Mouse (Mus musculus) limb, embryonic 13.5 days (tissue): Measurements from ENCODE around the gene Pllp. TPM values are rescaled to one million over a fixed set of nuclear protein-coding genes. Genes with fewer than 3 reads are reported as not detected.

Experiments
- ATAC-seq: fragments of 200-750 bp; cut with Nextera tagmentation; 2 replicates; pipeline ENCODE4 v1.8.0; 2017; ENCODE audit warnings: low read depth, moderate number of reproducible peaks, moderate TSS enrichment; ENCODE audit not compliant: low FRiP score
- H3K27ac ChIP-seq: fragments of 300-500 bp; sonication (generic); 2 replicates; pipeline ENCODE4 v1.5.1; 2015; ENCODE audit warnings: inconsistent platforms, mild to moderate bottlenecking, moderate library complexity
- H3K27me3 ChIP-seq: fragments of 300-500 bp; sonication (generic); 2 replicates; pipeline ENCODE4 v1.6.1; 2015; ENCODE audit warnings: mild to moderate bottlenecking, inconsistent platforms
- H3K36me3 ChIP-seq: fragments of 300-500 bp; sonication (generic); 2 replicates; pipeline ENCODE4 v1.6.1; 2015; ENCODE audit warnings: inconsistent platforms, mild to moderate bottlenecking, moderate library complexity
- H3K4me1 ChIP-seq: fragments of 300-500 bp; sonication (generic); 2 replicates; pipeline ENCODE4 v1.6.1; 2015; ENCODE audit warnings: inconsistent platforms
- H3K4me2 ChIP-seq: fragments of 300-500 bp; sonication (generic); replicated peaks from 2 replicates; pipeline ENCODE4 v1.6.1; 2015; ENCODE audit warnings: inconsistent platforms, mild to moderate bottlenecking, moderate library complexity
- H3K4me3 ChIP-seq: fragments of 300-500 bp; sonication (generic); 2 replicates; pipeline ENCODE4 v1.5.1; 2015; ENCODE audit warnings: moderate library complexity, mild to moderate bottlenecking, inconsistent platforms
- H3K9ac ChIP-seq: fragments of 300-500 bp; sonication (generic); 2 replicates; pipeline ENCODE4 v1.6.1; 2015; ENCODE audit warnings: mild to moderate bottlenecking, inconsistent platforms
- H3K9me3 ChIP-seq: fragments of 300-500 bp; sonication (generic); 2 replicates; pipeline ENCODE4 v1.6.1; 2016; ENCODE audit warnings: inconsistent platforms
- WGBS: fragments of 180-500 bp; shearing (Covaris S2); methylation state at CpG from one replicate; pipeline ENCODE4 v1.1.7; 2015; 5-methylcytosine and 5-hydroxymethylcytosine counted together
- polyA plus RNA-seq: library from polyadenylated mRNA; unstranded; fragments of >200 nt; fragmentation: Nextera tagmentation; extraction: Ambion mirVana; gene quantifications from 2 replicates; pipeline ENCODE4 v1.2.1, GENCODE M21; 2015

Pllp gene
- polyA plus RNA-seq: 0.50 and 0.83 TPM in 2 replicates

DNA sequence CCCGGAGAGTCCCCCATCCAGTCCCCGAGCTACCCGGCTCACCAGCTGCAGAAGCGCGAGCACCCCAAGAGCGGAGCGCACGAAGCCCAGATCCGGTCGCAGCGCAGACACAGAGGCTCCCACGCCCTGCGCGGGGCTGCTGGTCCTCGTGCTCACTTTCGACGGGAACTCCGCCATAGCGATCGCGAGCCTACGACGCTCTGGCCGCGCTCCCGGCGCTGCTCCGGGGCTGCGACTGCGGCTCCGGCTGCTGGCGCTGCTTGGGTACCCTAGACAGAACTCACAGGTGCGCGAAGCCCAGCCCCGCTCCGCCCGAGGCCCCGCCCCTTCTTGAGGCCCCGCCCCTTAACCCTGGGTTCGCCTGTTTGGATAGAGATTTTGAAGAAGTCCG, at the start of gene Pllp:
Gene Pllp, minus strand, starts transcription at position 285 of the 391 bp plus-strand sequence.
- peak; percentile 82 for ATAC-seq
- under 1% methylated on average over 41 of the region's 41 CpGs for WGBS
- H3K27ac ChIP-seq: no peak within 1 kb of the TSS
- H3K4me2 ChIP-seq: peak within 1 kb of the TSS; percentile 79
- no peaks in the 10 kb centered on the region for H3K9me3 ChIP-seq
- H3K27me3 ChIP-seq: peaks cover 72% of the 10 kb centered on the region
- no peaks in the 10 kb centered on the region for H3K36me3 ChIP-seq
- peak within 1 kb of the TSS; percentile 57 for H3K9ac ChIP-seq
- peak within 1 kb of the TSS; percentile 48 for H3K4me3 ChIP-seq
- peaks cover 12% of the 10 kb centered on the region for H3K4me1 ChIP-seq

DNA sequence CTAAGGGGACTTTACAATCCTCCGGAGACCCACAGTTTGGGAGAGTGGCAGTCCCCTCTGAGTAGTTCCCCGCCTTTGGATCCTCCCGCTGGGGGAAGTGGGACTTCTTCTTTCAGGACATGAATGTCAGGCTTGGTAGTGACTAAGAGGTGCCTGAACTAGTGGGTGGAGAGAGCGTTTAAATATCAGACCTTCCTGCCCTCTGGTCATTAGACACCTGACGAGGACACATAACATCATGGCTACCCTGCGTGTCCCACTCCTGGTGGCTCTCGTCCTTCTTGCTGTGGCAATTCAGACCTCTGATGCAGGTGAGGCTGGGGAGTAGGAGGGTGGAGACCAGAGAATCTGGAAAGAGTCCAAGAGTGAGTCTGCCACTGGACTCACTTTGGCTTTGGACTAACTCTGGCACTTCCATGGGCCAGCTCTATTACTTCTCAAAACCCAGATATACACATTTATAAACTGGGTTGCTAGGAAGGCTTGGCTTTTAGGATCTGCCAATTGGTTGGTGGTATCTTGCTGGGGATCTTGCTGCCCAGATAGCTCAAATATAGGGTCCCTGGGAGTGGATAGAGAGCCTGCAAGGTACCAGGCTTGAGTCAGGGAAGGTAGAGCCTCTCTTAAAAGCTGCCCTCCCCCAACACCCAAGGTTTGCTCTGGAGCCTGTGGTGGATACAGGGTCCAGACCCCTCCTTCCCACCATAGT, 49.6 kb upstream of the Pllp start, which contains the start of gene Ccl22:
Gene Ccl22, plus strand, starts transcription at position 115 of the 709 bp plus-strand sequence.
- WGBS: 87% methylated on average over 7 of the region's 7 CpGs
- no peak within 1 kb of the TSS for H3K9ac ChIP-seq
- no peak within 1 kb of the TSS for H3K27ac ChIP-seq
- no peaks in the 10 kb centered on the region for H3K4me1 ChIP-seq
- H3K4me2 ChIP-seq: no peak within 1 kb of the TSS
- no peaks in the 10 kb centered on the region for H3K36me3 ChIP-seq
- no peak for ATAC-seq
- no peak within 1 kb of the TSS for H3K4me3 ChIP-seq
- H3K27me3 ChIP-seq: no peaks in the 10 kb centered on the region
- no peaks in the 10 kb centered on the region for H3K9me3 ChIP-seq

DNA sequence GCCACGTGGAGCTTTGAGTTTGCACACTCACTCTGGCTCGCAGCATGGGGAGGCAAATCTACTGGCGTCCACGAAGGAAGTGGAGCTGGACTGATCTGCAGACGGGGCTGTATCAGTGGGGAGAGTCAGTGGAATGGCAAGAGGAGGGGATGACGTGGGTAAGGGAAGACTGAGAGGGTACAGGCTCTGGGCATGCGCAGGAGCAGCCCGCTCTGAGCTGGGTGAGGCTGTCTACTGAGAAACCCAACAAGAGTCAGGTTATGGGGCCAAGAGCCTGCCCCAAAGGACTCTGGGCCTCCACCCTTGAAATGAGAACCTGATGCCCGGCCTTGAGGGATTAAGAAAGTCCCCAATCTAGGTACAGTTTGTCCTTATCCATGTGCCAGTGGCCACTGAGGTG, 48.9 kb upstream of the Pllp start:
- no peak for ATAC-seq
- 77% methylated on average over 9 of the region's 9 CpGs for whole genome bisulfite sequencing

DNA sequence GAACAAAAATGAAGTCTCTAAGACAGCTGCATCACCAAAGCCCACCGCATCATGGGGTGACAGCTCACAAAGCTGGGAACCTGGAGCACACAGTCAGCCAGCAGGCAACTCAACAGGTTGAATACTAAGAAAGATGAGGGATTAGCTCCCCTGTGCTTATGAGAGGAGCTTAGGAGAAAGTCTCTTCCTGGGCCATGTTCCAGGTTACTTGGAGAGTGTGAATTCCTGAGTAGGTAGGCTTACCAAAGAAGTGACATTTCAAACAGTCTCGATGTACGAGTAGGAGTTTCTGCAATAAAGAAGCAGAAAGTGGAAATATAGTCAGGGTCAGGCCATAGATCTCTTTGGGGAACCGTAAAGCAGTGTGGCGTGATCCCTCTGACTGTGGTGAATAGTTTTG, 48.4 kb upstream of the Pllp start:
- H3K4me2 ChIP-seq: no peak overlapping the region
- no peaks in the 10 kb centered on the region for H3K27me3 ChIP-seq
- no peak overlapping the region for H3K27ac ChIP-seq
- WGBS: 70% methylated on average over 5 of the region's 5 CpGs
- no peaks in the 10 kb centered on the region for H3K9me3 ChIP-seq
- no peak overlapping the region for H3K4me3 ChIP-seq
- no peak for ATAC-seq
- H3K36me3 ChIP-seq: no peaks in the 10 kb centered on the region
- H3K4me1 ChIP-seq: no peaks in the 10 kb centered on the region
- no peak overlapping the region for H3K9ac ChIP-seq

More for the DNA sequence above, 48.9 kb upstream of the Pllp start:
- H3K9me3 ChIP-seq: no peaks in the 10 kb centered on the region
- H3K4me3 ChIP-seq: no peak overlapping the region
- no peak overlapping the region for H3K27ac ChIP-seq
- no peaks in the 10 kb centered on the region for H3K4me1 ChIP-seq
- H3K4me2 ChIP-seq: no peak overlapping the region
- no peaks in the 10 kb centered on the region for H3K27me3 ChIP-seq
- no peak overlapping the region for H3K9ac ChIP-seq
- no peaks in the 10 kb centered on the region for H3K36me3 ChIP-seq

DNA sequence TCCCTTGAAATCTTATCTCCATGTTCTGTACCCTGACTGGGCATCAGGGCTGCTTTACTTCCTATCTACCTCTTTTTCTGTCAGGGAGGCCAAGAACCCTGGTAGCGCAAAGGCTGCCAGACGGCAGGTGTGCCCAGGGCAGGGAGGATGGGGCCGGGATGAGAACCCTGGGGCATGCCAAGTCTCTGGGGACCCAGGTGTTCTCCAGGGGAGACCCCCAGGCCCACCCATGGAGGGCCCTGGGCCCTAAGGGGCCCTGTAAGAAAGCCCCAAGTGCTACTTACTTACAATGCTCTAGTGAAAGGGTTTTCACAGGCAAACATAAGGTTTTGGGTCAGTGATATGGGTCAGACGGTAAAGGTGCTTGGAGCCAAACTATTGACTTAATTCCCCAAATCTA, 45.6 kb upstream of the Pllp start:
- Histone ChIP-seq H3K4me1 (no peaks in the 10 kb centered on the region), H3K27ac (no peak overlapping the region), H3K9me3 (no peaks in the 10 kb centered on the region), H3K36me3 (no peaks in the 10 kb centered on the region), H3K9ac (no peak overlapping the region), H3K27me3 (no peaks in the 10 kb centered on the region), H3K4me2 (no peak overlapping the region), H3K4me3 (no peak overlapping the region)
- no peak for ATAC-seq
- WGBS: 90% methylated on average over 4 of the region's 4 CpGs

DNA sequence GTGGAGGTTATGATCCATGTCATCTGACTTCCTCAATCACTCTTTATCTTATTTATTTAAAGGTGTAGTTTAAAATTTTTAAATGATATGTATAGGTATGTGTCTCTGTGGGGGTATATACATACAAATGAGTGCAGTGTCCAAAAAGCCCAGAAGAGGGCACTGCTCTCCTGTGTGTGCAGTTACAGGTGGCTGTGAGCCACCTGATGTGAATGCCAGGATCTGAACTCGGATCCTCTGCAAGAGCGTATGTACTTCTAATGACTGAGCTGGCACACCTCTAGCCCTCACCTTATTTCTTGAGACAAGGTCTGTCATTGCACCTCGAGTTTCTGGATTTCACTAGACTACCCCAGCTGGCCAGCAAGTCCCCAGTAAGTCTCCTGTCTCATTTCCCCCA, 44.5 kb upstream of the Pllp start:
- WGBS: 83% methylated on average over 3 of the region's 3 CpGs
- Histone ChIP-seq H3K4me1 (no peaks in the 10 kb centered on the region), H3K9ac (no peak overlapping the region), H3K4me2 (no peak overlapping the region), H3K9me3 (no peaks in the 10 kb centered on the region), H3K27me3 (no peaks in the 10 kb centered on the region), H3K27ac (no peak overlapping the region), H3K4me3 (no peak overlapping the region), H3K36me3 (no peaks in the 10 kb centered on the region)
- ATAC-seq: no peak

DNA sequence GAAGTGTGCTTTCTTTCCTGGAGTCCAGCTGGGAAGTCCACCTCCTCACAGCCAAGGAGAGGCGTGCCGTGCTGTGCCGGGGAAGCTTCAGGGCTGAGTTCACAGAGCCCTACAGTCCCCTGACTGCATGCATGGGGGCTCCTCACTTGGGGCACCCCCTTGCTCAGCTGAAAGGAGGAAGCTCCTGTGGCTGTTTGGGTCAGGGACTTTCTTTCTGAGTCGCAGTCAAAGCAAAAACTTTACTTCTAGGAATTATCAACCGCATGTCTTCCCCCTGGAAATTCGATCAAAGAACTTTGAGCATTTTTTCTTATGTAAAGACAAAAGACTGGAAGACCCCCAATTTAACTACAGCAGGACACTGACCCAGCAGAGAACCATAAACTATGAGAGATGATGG, 43.8 kb upstream of the Pllp start:
- ATAC-seq: no peak
- Histone ChIP-seq H3K9ac (no peak overlapping the region), H3K27me3 (no peaks in the 10 kb centered on the region), H3K9me3 (no peaks in the 10 kb centered on the region), H3K36me3 (no peaks in the 10 kb centered on the region), H3K4me1 (no peaks in the 10 kb centered on the region), H3K27ac (no peak overlapping the region), H3K4me3 (no peak overlapping the region), H3K4me2 (no peak overlapping the region)
- WGBS: 90% methylated on average over 6 of the region's 6 CpGs

DNA sequence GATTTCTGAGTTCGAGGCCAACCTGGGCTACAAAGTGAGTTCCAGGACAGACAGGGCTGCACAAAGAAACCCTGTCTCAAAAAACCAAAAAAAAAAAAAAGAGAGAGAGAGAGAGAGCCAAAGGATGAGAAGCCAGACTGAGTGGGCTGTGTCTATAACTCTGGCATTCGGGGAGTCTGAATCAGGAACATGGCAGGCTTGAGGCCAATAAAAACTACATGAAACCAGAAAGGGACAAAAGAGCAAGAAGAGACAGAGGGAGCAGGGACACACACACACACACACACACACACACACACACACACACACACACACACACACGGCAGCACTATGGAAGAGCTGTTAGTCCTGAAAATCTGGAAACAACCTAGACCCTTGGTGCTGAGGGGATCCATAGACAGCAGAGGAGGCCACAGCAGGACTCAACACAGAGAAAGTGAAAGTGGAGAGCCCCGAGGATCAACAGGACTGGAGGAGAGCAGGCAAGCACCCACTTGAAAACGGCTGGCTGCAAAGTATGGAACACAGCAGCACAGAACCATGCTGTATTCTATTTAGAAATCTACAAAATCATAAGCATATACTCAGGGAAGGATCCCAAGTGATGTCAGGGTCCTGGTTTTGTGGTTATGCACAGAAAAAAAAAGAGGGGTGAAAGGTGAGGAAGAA, 39.5 kb upstream of the Pllp start:
- no peak overlapping the region for H3K27ac ChIP-seq
- H3K4me1 ChIP-seq: no peaks in the 10 kb centered on the region
- H3K36me3 ChIP-seq: no peaks in the 10 kb centered on the region
- H3K9me3 ChIP-seq: no peaks in the 10 kb centered on the region
- H3K9ac ChIP-seq: no peak overlapping the region
- ATAC-seq: no peak
- H3K27me3 ChIP-seq: no peaks in the 10 kb centered on the region
- H3K4me2 ChIP-seq: no peak overlapping the region
- no peak overlapping the region for H3K4me3 ChIP-seq
- 60% methylated on average over 5 of the region's 5 CpGs for WGBS

DNA sequence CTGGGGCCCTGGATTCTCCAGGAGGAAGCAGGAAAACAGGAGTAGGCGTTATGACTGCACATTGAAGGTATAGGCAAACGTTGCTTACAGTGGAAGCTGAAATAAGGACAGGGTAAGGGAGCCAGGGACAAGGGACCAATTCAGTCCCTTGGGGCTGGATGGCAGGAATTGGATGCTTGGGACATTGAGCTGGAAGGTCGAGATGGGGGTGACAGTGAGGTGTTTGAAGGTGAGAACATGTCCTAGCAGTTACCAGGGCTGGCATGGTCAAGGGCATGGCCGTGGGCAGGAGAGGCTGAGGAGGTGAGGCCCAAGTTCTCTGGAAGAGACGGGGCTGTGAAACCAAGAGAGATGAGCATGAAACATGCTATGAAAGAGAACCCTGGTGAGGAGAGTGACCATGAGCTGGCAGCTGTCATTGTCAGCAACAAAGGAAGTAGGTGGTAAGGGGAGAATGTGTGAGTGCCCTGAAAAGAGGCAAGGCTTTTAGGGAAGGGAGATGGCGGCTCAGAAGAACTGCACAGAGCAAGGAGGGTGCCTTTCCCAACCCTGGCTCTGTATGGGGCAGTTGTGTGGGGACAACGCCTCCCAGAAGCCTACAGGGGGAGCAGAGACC, 38.8 kb upstream of the Pllp start:
- H3K4me3 ChIP-seq: no peak overlapping the region

DNA sequence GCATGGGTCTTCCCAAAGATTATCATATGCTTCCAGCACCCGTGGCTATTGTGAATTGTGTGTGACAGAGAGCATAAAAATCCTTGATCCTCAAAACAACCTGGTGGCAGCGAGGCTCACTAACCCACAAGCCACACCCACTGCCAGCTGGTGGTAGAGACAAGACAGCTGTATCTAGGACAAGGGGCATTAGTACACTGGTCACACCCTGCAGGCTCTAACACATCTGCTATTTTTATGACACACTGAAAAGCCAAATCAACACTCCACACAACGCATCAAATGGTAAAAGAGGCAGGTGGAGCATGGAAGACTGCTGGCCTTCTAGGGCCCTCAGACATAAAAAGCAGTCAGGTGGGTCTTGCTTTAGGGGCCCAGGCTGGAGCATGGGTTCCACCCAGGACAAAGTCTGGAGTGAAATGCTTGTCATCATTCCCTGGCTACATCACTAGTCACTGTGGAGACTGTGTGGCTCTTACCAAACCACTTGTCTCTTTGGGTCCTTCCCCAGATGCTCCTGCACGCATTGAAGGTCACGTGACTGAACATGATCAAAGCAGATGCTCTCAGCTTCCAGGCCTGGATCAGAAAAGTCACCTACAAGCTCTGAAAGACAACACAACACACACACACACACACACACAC, 37.9 kb upstream of the Pllp start:
- Histone ChIP-seq H3K9me3 (no peaks in the 10 kb centered on the region), H3K4me3 (no peak overlapping the region), H3K4me2 (no peak overlapping the region), H3K36me3 (no peaks in the 10 kb centered on the region), H3K27ac (no peak overlapping the region), H3K4me1 (no peaks in the 10 kb centered on the region), H3K9ac (no peak overlapping the region), H3K27me3 (no peaks in the 10 kb centered on the region)
- no peak for ATAC-seq
- WGBS: 56% methylated on average over 5 of the region's 5 CpGs

More for the DNA sequence above, 38.8 kb upstream of the Pllp start:
- no peaks in the 10 kb centered on the region for H3K4me1 ChIP-seq
- ATAC-seq: no peak
- H3K9me3 ChIP-seq: no peaks in the 10 kb centered on the region
- H3K36me3 ChIP-seq: no peaks in the 10 kb centered on the region
- no peak overlapping the region for H3K27ac ChIP-seq
- H3K27me3 ChIP-seq: no peaks in the 10 kb centered on the region
- no peak overlapping the region for H3K9ac ChIP-seq
- H3K4me2 ChIP-seq: no peak overlapping the region
- whole genome bisulfite sequencing: 79% methylated on average over 7 of the region's 7 CpGs

DNA sequence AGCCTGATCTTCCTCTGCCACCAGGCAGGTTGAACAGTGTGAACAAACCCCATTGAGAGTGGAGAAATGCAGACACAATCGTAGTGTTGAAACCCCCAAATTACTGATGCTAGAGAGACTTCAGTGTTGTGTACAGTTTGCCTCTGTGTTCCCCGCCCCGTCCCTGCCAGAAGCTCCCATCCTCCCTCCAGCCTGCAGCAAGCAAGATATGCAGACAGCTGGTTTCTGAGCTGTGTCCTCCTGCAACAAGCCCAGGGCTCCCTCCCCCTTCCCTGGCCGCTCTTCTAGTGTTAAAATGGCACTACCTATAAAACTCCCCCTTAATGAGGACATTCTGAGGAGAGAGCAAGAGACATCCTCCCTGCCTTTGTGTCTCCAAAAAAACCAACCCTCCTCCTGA, 33.2 kb upstream of the Pllp start:
- Histone ChIP-seq H3K4me3 (no peak overlapping the region), H3K9me3 (no peaks in the 10 kb centered on the region), H3K4me2 (no peak overlapping the region), H3K9ac (no peak overlapping the region), H3K27ac (no peak overlapping the region), H3K4me1 (no peaks in the 10 kb centered on the region), H3K27me3 (no peaks in the 10 kb centered on the region), H3K36me3 (no peaks in the 10 kb centered on the region)
- 39% methylated on average over 4 of the region's 4 CpGs for WGBS
- no peak for ATAC-seq

DNA sequence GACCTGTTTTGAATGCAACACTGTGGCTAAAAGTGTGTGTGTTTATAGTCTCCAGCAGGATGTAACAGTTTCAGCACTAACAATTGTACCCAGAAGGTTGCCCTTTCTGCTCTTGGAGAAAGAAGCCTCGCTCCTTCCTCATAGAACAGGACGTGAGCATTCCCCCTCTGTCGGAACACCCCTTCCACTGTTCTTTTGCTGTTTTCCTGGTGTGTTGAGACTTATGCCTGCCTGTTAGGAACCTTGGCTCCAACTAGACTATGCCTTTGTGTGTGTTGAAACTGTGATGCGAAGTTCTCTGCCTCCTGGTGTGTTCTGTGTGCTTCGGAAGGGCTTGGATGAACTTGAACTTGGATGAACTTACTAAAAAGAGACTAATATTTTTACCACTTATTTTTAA, 29.9 kb upstream of the Pllp start:
- WGBS: 86% methylated on average over 5 of the region's 5 CpGs
- no peak overlapping the region for H3K9ac ChIP-seq
- no peaks in the 10 kb centered on the region for H3K36me3 ChIP-seq
- no peak overlapping the region for H3K4me2 ChIP-seq
- H3K4me3 ChIP-seq: no peak overlapping the region
- no peak for ATAC-seq
- H3K9me3 ChIP-seq: no peaks in the 10 kb centered on the region
- H3K4me1 ChIP-seq: no peaks in the 10 kb centered on the region
- no peaks in the 10 kb centered on the region for H3K27me3 ChIP-seq
- H3K27ac ChIP-seq: no peak overlapping the region
